Mouse (Mus musculus) embryonic facial prominence, embryonic 15.5 days (tissue): ENCODE measurements around the gene Eml2. TPM values are rescaled to one million over a fixed set of nuclear protein-coding genes. Genes with fewer than 3 reads are reported as not detected.
A peak's percentile ranks its signal among the peaks of the same experiment; 100 is the strongest.
"Not testable (repeated sequence)": the region's sequence is repeated elsewhere in the genome, so short reads cannot be mapped to it uniquely, and the experiment has no call there.

Experiments used
- ATAC-seq: fragments of 200-750 bp; cut with Nextera tagmentation; 2 replicates; pipeline ENCODE4 v1.8.0; 2017; ENCODE audit warnings: low read depth, moderate TSS enrichment; ENCODE audit not compliant: insufficient number of reproducible peaks, low FRiP score, low TSS enrichment
- H3K27ac ChIP-seq: fragments of 300-500 bp; sonication (generic); replicated peaks from 2 replicates; pipeline ENCODE4 v1.5.1; 2015; ENCODE audit warnings: mild to moderate bottlenecking, inconsistent platforms
- H3K27me3 ChIP-seq: fragments of 300-500 bp; sonication (generic); 2 replicates; pipeline ENCODE4 v1.6.1; 2015; ENCODE audit warnings: inconsistent platforms
- H3K36me3 ChIP-seq: fragments of 300-500 bp; sonication (generic); 2 replicates; pipeline ENCODE4 v1.6.1; 2015; ENCODE audit warnings: mild to moderate bottlenecking, inconsistent platforms
- H3K4me1 ChIP-seq: fragments of 300-500 bp; sonication (generic); 2 replicates; pipeline ENCODE4 v1.6.1; 2015; ENCODE audit warnings: inconsistent platforms
- H3K4me2 ChIP-seq: fragments of 300-500 bp; sonication (generic); replicated peaks from 2 replicates; pipeline ENCODE4 v1.6.1; 2015; ENCODE audit warnings: mild to moderate bottlenecking, inconsistent platforms
- H3K4me3 ChIP-seq: fragments of 300-500 bp; sonication (generic); replicated peaks from 2 replicates; pipeline ENCODE4 v1.5.1; 2015; ENCODE audit warnings: mild to moderate bottlenecking, inconsistent platforms
- H3K9ac ChIP-seq: fragments of 300-500 bp; sonication (generic); 2 replicates; pipeline ENCODE4 v1.6.1; 2015; ENCODE audit warnings: inconsistent platforms
- H3K9me3 ChIP-seq: fragments of 300-500 bp; sonication (generic); replicated peaks from 2 replicates; pipeline ENCODE4 v1.6.1; 2016; ENCODE audit warnings: inconsistent platforms
- WGBS: fragments of 180-500 bp; shearing (Covaris S2); methylation state at CpG from one replicate; pipeline ENCODE4 v1.1.7; 2015; 5-methylcytosine and 5-hydroxymethylcytosine counted together
- polyA plus RNA-seq: library from polyadenylated mRNA; unstranded; fragments of >200 nt; fragmentation: Nextera tagmentation; extraction: Ambion mirVana; gene quantifications from 2 replicates; pipeline ENCODE4 v1.2.1, GENCODE M21; 2015

Gene Eml2
- polyA plus RNA-seq, 1 experiment from 2014 or later: 12.8 TPM

- peaks cover 23% of the 10 kb centered on the region for H3K4me1 ChIP-seq
- no peaks in the 10 kb centered on the region for H3K9me3 ChIP-seq
- peak overlapping the region; percentile 66 for H3K4me3 ChIP-seq
- WGBS: 9% methylated on average over 20 of the region's 20 CpGs
- H3K36me3 ChIP-seq: peaks cover 21% of the 10 kb centered on the region
- ATAC-seq: no peak
- H3K27me3 ChIP-seq: no peaks in the 10 kb centered on the region
- H3K9ac ChIP-seq: peak overlapping the region; percentile 33
- H3K27ac ChIP-seq: peak overlapping the region; percentile 84
- peak overlapping the region; percentile 84 for H3K4me2 ChIP-seq
Observed at GRCm38 (mm10) chr7:19148180-19148874, 27.9 kb upstream of the Eml2 start.

DNA sequence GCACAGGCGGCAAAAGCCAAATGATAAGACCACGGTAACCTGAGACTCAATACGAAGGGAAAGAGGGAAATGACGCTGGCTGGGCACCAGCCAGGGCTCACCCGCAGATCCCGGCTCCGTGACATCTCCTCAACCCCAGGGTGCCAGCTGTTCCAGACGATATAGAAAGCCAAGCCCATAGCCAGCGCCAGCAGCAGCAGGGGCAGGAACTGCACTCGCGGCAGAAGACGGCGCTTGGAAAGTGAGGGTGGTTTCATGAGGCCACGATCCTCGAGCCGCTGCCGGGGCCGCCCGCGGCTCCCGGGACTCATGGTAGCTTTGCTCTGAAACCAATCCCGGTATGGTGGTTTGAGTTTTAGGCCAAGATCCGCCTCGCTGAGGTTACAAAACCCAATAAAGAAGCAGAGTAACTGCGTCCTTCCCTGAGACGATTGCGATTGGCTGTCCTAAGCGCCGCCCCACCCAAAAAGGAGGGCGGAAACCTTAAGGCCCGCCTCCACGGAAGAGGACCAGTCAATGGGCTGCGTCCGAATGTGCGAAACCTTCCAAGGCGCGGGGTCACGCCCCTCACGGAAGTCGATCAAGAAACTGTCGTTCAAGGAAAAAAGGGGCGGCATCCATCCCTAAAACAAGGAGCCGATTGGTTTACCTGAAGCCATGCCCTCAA lies 27.2 kb upstream of the Eml2 start, which contains the start of gene Qpctl:
TSS of gene Qpctl (minus strand) at position 417 of the 667 bp plus-strand sequence.
- no peaks in the 10 kb centered on the region for H3K9me3 ChIP-seq
- H3K4me3 ChIP-seq: peak within 1 kb of the TSS; percentile 66
- peak; percentile 98 for ATAC-seq
- H3K27me3 ChIP-seq: no peaks in the 10 kb centered on the region
- H3K4me1 ChIP-seq: peaks cover 23% of the 10 kb centered on the region
- under 1% methylated on average over 43 of the region's 43 CpGs for WGBS
- peak within 1 kb of the TSS; percentile 75 for H3K9ac ChIP-seq
- peak within 1 kb of the TSS; percentile 84 for H3K4me2 ChIP-seq
- H3K27ac ChIP-seq: peak within 1 kb of the TSS; percentile 84
- H3K36me3 ChIP-seq: peaks cover 28% of the 10 kb centered on the region

- Histone ChIP-seq H3K27me3 (no peaks in the 10 kb centered on the region), H3K4me2 (peak within 1 kb of the TSS; percentile 84), H3K4me3 (peak within 1 kb of the TSS; percentile 66), H3K9me3 (no peaks in the 10 kb centered on the region), H3K36me3 (peaks cover 34% of the 10 kb centered on the region), H3K9ac (peak within 1 kb of the TSS; percentile 75), H3K27ac (peak within 1 kb of the TSS; percentile 84), H3K4me1 (peaks cover 23% of the 10 kb centered on the region)
- under 1% methylated on average over 24 of the region's 24 CpGs for WGBS
- ATAC-seq: peak; percentile 89
Observed at GRCm38 (mm10) chr7:19149626-19150025, 26.6 kb upstream of the Eml2 start, which contains the start of gene Snrpd2. Gene Snrpd2 (plus strand): TSS chr7:19149722.

GRCm38 (mm10) chr7:19151121-19151520 lies 25.1 kb upstream of the Eml2 start:
- H3K9me3 ChIP-seq, H3K27ac ChIP-seq, H3K9ac ChIP-seq, H3K4me2 ChIP-seq, H3K27me3 ChIP-seq, ATAC-seq: not testable (repeated sequence)
- WGBS: 88% methylated on average over 10 of the region's 10 CpGs
- H3K4me3 ChIP-seq: peak overlapping the region; percentile 66; the same call in 1 of the 2 replicates
- peaks cover 23% of the 10 kb centered on the region for H3K4me1 ChIP-seq
- peaks cover 38% of the 10 kb centered on the region for H3K36me3 ChIP-seq

DNA sequence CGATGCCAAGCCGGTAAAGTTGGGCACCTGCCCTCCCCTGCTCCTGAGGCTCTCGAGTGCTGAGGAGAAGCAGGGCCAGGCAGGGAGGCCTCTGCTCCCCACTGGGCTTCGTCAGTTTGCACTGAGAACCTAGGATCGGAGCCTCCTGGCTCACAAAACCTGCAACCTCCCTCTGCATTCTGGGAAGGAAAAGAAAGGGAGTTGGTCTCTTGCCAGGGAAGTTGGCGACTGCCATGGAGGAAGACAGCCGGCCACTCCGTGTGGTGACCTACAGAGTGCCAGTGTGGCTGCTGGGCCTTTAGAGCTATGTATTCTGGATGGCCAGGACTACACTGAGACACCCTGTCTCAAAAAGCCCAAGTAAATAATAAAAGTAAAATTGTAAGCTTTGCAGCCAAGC lies 21.4 kb upstream of the Eml2 start:
- no peak for ATAC-seq
- Histone ChIP-seq H3K9me3 (no peaks in the 10 kb centered on the region), H3K4me2 (no peak overlapping the region), H3K9ac (no peak overlapping the region), H3K27ac (no peak overlapping the region), H3K4me3 (no peak overlapping the region), H3K4me1 (peaks cover 24% of the 10 kb centered on the region), H3K36me3 (peaks cover 42% of the 10 kb centered on the region), H3K27me3 (peaks cover 6% of the 10 kb centered on the region)
- WGBS: 83% methylated on average over 8 of the region's 8 CpGs

DNA sequence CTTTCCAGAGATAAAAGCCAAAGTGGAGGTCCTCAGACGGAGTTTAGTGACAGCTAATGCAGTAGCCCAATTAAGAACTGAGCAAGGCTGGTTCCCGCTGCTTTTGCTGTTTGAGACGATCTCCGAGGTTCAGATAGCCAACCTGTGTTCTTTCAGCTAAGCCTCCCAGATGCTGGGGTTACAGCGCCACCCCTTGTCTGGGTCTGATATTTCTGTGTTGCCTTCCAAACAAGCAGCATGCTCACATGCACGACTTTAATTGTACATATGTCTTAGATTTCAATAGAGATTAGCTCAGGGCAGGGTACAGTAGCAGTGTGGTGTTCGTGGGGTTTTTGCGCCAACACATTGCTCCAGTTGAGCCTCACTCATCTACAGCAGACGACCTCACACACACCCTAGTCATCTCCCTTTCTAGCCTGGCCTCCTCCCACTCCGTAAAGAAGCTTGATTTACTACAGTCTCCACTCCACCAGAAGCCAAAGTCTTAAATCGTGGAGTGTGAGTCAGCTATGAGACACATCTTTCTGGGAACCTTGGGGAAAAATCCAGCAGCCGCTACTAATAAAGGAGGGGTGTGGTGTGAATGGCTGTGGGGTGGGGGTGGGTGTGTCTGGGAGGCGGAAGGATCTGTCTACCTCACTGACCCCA lies 20.3 kb upstream of the Eml2 start:
- no peak overlapping the region for H3K4me3 ChIP-seq
- 0 out of 2 replicates have a peak overlapping the region, but pooled peaks have one; percentile 28 for H3K27ac ChIP-seq
- H3K4me1 ChIP-seq: peaks cover 24% of the 10 kb centered on the region
- no peak overlapping the region for H3K9ac ChIP-seq
- no peak for ATAC-seq
- peaks cover 15% of the 10 kb centered on the region for H3K27me3 ChIP-seq
- peaks cover 42% of the 10 kb centered on the region for H3K36me3 ChIP-seq
- H3K4me2 ChIP-seq: no peak overlapping the region
- WGBS: 43% methylated on average over 13 of the region's 13 CpGs
- H3K9me3 ChIP-seq: no peaks in the 10 kb centered on the region

GRCm38 (mm10) chr7:19157160-19157800 lies 18.9 kb upstream of the Eml2 start:
- H3K4me1 ChIP-seq: peaks cover 24% of the 10 kb centered on the region
- WGBS: 5% methylated on average over 30 of the region's 30 CpGs
- ATAC-seq: peak; percentile 59; the same call in 1 of the 2 replicates
- H3K9me3 ChIP-seq: no peaks in the 10 kb centered on the region
- H3K27ac ChIP-seq: no peak overlapping the region
- H3K9ac ChIP-seq: no peak overlapping the region
- no peak overlapping the region for H3K4me3 ChIP-seq
- H3K4me2 ChIP-seq: peak overlapping the region; percentile 26
- peaks cover 15% of the 10 kb centered on the region for H3K27me3 ChIP-seq
- peaks cover 30% of the 10 kb centered on the region for H3K36me3 ChIP-seq

GRCm38 (mm10) chr7:19158601-19159000 lies 17.6 kb upstream of the Eml2 start:
- Histone ChIP-seq H3K4me2 (no peak overlapping the region), H3K9ac (no peak overlapping the region), H3K4me3 (no peak overlapping the region), H3K27me3 (peaks cover 18% of the 10 kb centered on the region), H3K4me1 (peaks cover 25% of the 10 kb centered on the region), H3K36me3 (peaks cover 18% of the 10 kb centered on the region), H3K9me3 (no peaks in the 10 kb centered on the region), H3K27ac (no peak overlapping the region)
- no peak for ATAC-seq
- WGBS: 61% methylated on average over 11 of the region's 11 CpGs

DNA sequence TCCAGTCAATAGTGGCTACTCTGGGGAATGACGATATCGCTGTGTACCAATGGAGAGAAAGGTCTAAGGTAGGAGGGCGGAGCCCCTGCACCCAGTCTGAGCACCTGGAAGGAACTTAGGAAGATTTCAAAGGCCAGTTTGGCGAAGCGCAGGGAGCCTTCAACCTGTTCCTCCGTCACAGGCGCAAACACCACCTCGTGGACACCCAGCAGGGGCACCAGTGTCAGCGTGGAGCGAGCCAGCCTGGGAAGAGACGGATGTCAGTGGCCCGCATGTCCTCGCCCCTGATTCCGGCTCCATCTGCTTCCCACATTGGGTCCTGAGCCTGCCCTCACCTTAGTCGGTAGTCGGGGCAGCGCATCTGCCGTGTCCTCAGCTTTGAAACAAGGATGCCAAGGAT lies 16.8 kb upstream of the Eml2 start:
- Histone ChIP-seq H3K4me1 (peaks cover 33% of the 10 kb centered on the region), H3K9ac (0 out of 2 replicates have a peak overlapping the region, but pooled peaks have one; percentile 15), H3K4me2 (peak overlapping the region; percentile 75), H3K27me3 (peaks cover 22% of the 10 kb centered on the region), H3K36me3 (peaks cover 10% of the 10 kb centered on the region; the same call in 1 of the 2 replicates), H3K27ac (no peak overlapping the region), H3K9me3 (no peaks in the 10 kb centered on the region), H3K4me3 (peak overlapping the region; percentile 41; the same call in 1 of the 2 replicates)
- ATAC-seq: no peak
- 12% methylated on average over 18 of the region's 18 CpGs for WGBS

- Histone ChIP-seq H3K4me3 (peak overlapping the region; percentile 41), H3K9me3 (no peaks in the 10 kb centered on the region), H3K27ac (no peak overlapping the region), H3K9ac (0 out of 2 replicates have a peak overlapping the region, but pooled peaks have one; percentile 37), H3K36me3 (peaks cover 6% of the 10 kb centered on the region; the same call in 1 of the 2 replicates), H3K4me1 (peaks cover 41% of the 10 kb centered on the region), H3K27me3 (peaks cover 29% of the 10 kb centered on the region), H3K4me2 (peak overlapping the region; percentile 75)
- ATAC-seq: no peak
- WGBS: 3% methylated on average over 20 of the region's 20 CpGs
Observed at GRCm38 (mm10) chr7:19160115-19160514, 16.1 kb upstream of the Eml2 start.
